Comparison of ENCODE assay signal across 18 mouse cellular contexts in the genomic region with DNA sequence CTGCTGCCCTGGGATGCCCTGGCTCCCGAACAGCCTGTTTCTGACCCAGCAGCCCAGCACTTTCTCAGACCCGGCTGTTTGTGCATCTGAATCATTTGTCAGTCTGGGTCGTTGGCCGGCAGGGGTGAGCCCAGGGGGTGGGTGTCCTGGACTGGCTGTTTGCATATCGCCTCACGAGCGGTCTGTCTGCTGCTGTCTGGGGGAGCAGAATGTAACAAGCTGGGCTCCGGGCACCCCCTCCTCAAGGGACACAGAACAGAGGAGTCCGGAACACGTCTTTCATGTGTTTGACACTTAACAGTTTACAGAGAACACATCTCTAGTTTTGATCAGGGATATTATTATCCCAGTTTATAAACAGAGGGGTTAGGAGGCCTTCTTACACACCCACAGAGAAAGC. TPM values are rescaled to one million over a fixed set of nuclear protein-coding genes. Genes with fewer than 3 reads are reported as not detected.
"Had no signal": no experiment of that assay in that cellular context is flagged by ENCODE, and none has a peak within 500 bp of the region (broad histone marks: within the 10 kb centered on the region; RNA-seq: fewer than 3 reads in every experiment).

No protein-coding gene starts in this region.

- H3K4me1 ChIP-seq: liver, embryonic 13.5 days; midbrain, embryonic 13.5 days; neural tube, embryonic 15.5 days had no signal

- H3K27me3 ChIP-seq: hindbrain, embryonic 15.5 days; kidney, embryonic 15.5 days; liver, embryonic 13.5 days; midbrain, embryonic 13.5 days; neural tube, embryonic 15.5 days had no signal

- H3K4me2 ChIP-seq: hindbrain, embryonic 15.5 days; kidney, embryonic 15.5 days; limb, embryonic 12.5 days; liver, embryonic 13.5 days; midbrain, embryonic 13.5 days; neural tube, embryonic 15.5 days had no signal

- H3K36me3 ChIP-seq: hindbrain, embryonic 15.5 days; kidney, embryonic 15.5 days; limb, embryonic 12.5 days; liver, embryonic 13.5 days; midbrain, embryonic 13.5 days; neural tube, embryonic 15.5 days had no signal

- H3K27ac ChIP-seq: hindbrain, embryonic 15.5 days; kidney, embryonic 15.5 days; limb, embryonic 12.5 days; liver, embryonic 13.5 days; midbrain, embryonic 13.5 days; neural tube, embryonic 15.5 days had no signal

- ATAC-seq: intestine, embryonic 16.5 days; liver, postnatal 0 days; midbrain, embryonic 13.5 days had no signal

- DNase-seq: kidney, adult 2 months; kidney, postnatal 14 days; layer of hippocampus, adult 9-11 months; layer of hippocampus, postnatal 36 days; liver; liver, embryonic 13.5 days; liver, postnatal 0 days; right cerebral cortex, adult 18-20 months; right cerebral cortex, postnatal 25 days; thymus, postnatal 4 days had no signal

- H3K9ac ChIP-seq: hindbrain, embryonic 15.5 days; kidney, embryonic 15.5 days; limb, embryonic 12.5 days; liver, embryonic 13.5 days; liver, postnatal 0 days; midbrain, embryonic 13.5 days; neural tube, embryonic 15.5 days had no signal

- H3K9me3 ChIP-seq: hindbrain, embryonic 15.5 days; kidney, embryonic 15.5 days; limb, embryonic 12.5 days; liver, embryonic 13.5 days; midbrain, embryonic 13.5 days; neural tube, embryonic 15.5 days had no signal

- H3K4me3 ChIP-seq: hindbrain, embryonic 15.5 days; kidney, embryonic 15.5 days; limb, embryonic 12.5 days; liver, embryonic 13.5 days; midbrain, embryonic 13.5 days; myocyte; neural tube, embryonic 15.5 days had no signal

RNA-seq across cellular contexts. Expression of gene Eln, which starts 7.0 kb away (rescaled TPM):
- total RNA-seq: megakaryocyte progenitor cell, adult 5-6 weeks had no signal
